Mouse (Mus musculus): ENCODE data around the gene Slc25a23.
A peak's percentile ranks its signal among the peaks of the same experiment; 100 is the strongest.

The Slc25a23 gene

DNA sequence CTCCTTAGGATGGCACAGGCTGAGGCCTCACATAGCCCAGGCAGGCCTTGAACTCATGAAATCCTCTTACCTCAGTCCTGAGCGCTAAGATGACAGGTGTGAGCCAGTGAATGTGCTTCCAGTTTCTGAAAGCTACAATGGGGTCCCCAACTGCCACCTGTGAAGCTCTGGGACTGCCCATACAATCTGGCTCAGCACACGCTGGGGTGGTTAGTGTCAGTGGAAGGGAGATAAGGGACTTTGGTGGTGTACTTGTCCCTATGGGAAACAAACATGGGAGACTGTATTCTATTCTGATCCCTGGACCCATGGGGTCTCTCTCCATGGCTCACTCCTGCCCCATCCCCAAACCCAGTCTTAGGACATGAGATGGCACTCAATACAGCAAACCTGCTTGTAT, 40.0 kb downstream of the Slc25a23 start:
- peak in 1 of 2 experiments; percentile 19 for DNase-seq (ENCODE audit: low spot score in 2 of 2)

DNA sequence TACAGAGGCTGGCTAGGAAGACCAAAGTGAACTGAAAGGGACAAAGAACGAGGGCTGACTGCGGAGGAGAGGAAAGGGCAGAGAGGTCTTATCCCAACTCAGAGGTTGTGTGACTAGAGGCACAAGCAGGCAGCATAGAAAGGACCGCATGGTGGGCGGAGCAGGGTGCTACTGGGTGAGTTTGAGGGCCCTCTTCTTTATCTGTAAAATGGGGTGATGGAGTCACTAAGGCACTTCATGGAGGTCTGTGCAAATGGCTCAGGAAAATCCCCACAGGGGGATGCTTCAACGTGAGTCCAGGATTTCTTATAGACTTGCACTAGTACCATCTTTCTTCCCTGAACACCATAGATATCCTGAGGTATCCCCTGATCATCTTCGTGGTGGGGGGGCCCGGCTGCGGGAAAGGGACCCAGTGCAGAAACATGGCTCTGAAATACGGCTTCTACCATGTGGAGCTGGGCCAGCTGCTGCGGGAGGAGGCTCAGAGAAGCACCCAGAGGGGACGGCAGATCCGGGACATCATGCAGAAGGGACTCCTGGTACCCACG, 47.3 kb downstream of the Slc25a23 start:
- DNase-seq (ENCODE audit: low spot score in 2 of 2), result peak in 1 of 2 experiments; percentile 24

DNA sequence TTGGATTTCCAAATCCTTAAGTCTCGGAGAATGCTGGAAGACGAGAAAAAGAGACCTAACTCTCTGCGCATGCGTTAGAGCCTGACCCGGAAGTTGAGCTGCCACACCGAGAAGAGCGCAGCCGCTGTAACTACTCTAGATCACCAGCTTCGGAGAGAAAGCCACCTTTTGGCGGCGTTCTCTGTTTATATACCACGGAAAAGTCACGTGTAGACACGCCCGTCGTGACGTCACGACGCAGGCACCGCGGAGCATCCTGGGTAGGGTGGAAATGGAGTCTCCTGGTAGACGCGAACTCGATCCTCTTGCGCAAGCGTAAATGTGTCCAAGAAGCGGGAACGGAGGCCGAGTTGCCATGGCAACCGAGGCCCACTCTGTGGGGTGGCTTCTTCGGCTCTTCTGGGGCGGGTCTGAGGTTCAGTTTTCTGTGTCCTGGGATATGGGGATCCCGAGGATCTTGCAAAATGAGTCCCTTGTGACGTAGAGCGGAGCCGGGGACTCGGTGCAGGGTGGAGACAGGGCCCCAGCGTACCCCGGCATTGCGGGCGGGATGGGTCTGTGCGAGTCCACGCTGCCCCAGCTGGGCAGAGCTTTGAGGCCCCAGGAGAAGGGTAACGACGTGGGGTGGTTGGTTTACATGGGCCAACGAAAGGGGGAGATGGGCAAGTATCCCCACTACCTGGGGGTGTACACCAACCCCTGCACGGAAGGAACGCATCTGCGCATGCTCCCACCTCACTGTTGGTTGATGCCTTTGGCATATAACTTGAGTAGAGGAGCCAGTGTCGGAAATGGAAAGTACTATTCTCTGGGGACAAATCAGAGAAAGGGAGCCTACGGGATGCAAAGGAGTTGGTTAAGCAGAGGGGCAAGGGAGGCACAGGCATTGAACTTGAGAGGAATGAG, 48.2 kb downstream of the Slc25a23 start, which contains the start of the genes Gtf2f1 and Gm17949:
Gtf2f1 (minus strand) TSS at position 53 of the 906 bp plus-strand sequence.
Gm17949 (plus strand) TSS at position 234 of the 906 bp plus-strand sequence.
- peak; percentile 88 to 94 for DNase-seq (ENCODE audit: low spot score in 2 of 2)

DNA sequence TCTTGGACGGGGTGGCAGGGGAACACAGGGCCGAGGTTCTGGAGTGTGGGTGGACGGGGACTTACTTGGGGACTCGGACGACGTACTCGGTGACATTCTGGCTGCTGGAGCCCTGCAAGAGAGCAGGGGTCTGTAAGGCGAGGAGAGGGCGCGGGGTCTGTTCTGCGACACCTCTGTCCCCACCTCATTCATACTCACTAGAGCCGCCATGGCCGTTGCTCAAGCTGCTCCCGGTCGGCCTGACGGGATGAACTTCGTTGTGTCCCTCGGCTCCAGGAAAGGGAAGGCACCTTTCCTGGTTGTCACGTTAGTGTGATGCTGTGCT, 48.8 kb downstream of the Slc25a23 start:
- no peak for DNase-seq (ENCODE audit: low spot score in 2 of 2)

DNA sequence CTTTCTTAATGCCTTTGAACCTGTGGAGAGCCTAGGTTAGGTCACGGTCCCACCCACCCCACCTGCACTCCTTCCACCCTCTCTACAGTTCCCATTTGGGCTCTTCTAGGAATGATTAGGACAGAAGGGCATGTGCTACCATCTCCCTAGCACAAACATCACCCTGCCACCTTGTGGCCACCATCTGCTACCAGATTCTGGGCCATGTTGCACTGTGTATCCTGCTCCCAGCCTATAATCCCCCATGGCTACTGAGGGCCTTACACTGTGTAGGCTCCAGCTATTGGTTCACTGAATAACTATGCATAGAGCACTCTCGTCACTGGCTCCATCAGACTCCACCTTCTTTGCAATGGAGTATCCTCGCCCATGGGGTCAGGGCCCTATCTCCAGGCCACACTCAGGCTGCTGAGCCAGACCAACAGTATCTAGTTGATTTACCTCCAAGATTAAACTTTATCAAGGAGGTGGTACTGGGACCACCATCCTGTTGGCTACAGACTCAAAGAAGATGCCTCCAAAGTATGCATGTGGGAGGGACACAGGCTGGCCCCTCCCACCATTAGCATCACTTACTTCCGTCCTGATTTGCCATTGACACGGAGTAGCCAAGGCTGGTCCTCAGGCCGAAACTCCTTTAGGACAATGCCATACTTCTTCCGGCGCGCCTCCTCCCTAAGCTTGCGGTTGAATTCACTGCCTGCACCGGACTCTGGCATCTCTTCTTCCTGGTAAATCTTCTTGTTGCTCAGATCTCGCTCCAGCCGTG, 52.3 kb downstream of the Slc25a23 start:
- DNase-seq (ENCODE audit: low spot score in 2 of 2), result no peak

DNA sequence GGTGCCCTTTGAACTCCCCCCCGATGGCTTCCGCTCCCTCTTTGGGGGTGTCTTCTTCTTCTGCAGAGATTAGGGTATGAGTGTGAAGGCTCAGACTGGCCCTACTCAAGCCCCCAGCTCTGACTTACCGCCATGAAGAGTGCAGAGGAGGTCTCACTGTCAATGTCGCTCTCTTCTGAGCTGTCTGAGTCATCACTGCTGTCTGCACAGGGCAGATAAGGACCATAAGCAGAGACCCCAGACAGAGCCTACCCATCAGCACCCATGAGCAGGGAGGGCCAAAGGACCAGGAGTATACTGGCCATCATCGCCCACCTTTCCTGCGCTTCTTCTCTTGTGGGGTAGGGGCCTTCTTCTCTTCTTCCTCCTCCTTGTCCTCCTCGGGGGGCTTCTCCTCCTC, 55.7 kb downstream of the Slc25a23 start:
- DNase-seq (ENCODE audit: low spot score in 2 of 2), result no peak

DNA sequence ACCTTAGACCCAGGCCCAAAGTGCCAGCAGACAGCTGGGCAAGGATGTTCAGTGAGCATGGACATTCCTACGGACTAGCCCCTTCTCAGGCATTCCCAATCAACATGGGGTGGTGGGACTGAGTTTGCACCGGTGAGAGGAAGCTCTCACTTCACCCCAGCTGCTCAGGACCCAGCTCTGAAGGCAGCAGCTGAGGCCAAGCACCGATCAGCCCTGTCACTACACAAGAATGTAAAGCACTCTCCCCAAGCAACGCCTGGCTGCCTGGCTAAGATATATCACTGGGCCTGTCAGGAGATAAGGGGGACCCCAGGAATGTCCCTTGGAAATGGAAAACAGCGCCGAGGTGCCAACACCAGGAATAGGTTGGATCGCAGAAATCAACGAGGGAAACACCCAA, 58.4 kb downstream of the Slc25a23 start:
- no peak for DNase-seq (ENCODE audit: low spot score in 2 of 2)

DNA sequence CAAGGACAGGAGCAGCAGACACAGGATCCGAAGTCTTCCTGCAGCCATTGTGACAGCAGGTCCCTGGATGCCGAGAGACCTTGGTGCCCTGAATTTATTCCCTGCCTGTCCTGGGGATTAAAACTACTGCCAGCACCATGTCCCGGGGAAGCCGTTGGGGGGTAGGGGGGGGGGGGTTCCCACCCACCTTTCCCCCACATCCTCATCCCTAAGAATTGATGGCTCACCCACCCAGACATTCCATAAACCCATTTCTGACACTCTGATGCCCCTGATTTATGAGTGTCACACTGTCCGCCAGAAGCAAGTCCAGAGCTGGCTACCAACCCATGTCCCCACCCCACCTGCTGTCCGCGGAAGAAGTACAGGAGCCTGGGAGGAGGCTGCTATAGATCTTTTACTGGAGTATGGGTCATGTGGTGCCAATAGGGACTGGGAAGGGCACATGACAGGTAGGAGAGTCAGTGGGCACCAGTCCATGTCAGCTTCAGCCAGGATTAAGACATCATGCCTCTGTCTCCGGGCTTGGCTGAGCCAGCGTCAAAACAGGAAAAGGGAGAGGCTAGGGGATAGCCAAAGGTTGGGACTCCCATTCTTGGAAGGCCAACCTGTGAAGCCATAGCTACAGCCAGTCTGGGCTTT, 59.6 kb downstream of the Slc25a23 start, which contains the start of gene Pspn:
Pspn (minus strand) TSS at position 51 of the 642 bp plus-strand sequence.
- no peak for DNase-seq (ENCODE audit: low spot score in 2 of 2)

DNA sequence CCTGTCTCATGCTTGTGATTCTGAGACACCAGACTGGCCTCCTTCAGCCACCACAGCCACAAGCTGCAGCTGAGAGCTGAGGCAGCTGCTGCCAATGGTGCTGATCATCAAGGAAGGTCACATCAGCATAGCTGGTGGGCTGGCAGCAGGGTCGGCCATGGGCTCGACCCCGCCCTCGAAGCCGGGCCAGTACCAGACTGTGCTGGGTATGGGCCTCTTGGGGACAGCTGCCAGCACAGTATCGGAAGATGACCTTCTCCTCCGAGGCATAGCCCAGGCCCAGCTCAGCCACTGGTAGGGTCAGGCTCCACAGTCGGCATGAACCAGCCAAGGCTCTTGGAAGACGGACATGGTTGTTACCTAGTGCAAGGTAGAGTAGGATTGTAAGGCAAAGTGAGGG, 60.2 kb downstream of the Slc25a23 start:
- DNase-seq (ENCODE audit: low spot score in 2 of 2), result no peak

DNA sequence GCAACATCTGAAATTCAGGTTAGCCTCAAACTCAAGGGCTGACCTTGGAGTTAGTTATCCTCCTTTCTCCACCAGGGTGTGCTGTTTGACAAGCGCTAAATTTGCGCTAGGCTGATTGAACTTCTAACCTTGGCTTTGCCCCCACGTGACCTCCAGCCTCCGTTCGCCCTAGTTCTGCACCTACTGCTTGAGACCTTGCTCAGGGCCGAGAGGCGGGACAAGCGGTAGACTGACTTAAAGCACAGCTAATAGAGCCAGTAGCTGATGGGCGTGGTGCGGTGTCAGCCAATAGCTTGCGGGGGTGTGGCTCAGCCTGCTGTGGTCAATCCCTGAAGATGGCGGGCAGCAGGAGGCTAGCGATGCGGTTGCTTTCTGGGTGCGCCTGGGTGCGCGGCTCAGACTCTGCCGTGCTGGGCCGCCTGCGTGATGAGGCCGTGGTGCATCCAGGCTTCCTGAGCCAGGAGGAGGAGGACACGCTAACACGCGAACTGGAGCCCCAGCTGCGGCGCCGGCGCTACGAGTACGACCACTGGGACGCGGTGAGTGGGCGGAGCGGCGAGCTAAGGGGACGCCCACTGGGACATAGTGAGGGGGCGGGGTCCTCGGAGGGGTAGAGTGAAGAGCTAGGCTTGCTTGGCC, 62.5 kb downstream of the Slc25a23 start, which contains the start of gene Alkbh7:
Alkbh7 (plus strand) TSS at position 311 of the 639 bp plus-strand sequence.
- DNase-seq (ENCODE audit: low spot score in 2 of 2), result peak; percentile 99

DNA sequence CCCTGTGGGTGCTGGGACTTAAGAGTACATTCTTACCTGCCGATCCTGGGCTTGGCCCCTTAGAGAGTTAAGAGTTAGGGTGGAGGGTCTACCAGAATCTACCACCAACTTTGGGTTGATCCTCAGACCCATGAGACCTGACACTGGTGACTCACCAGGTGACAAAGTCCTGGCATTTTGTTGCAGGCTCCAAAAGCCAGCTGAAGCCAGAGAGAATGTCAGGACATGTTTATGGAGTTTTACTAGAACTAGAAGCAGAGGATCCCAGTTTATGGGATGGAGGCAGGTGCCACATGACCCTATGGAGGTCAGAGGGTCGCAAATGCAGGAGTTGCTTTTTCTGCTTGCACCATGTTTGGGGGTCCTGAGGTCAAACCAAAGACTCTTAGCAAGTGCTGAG, 63.2 kb downstream of the Slc25a23 start:
- no peak for DNase-seq (ENCODE audit: low spot score in 2 of 2)

DNA sequence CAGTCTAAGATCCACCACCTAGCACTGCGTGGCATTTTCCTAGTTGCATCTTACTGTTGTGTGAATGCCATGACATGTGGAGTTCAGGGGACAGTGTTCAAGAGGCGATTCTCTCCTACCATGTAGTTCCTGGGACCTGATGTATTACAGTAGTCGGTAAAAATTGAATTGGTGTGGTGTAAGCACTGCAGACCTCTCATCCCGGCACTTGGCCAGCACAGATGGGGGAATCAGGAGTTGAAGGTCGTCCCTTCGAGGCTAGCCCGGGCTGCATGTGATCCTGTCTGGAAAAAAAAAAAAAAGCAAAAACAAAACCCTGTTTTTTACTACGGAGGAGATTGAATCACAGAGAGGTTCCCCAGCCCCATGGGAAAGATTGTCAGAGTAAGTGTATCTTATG, 64.6 kb downstream of the Slc25a23 start:
- no peak for DNase-seq (ENCODE audit: low spot score in 2 of 2)
